Mouse (Mus musculus) embryonic facial prominence, embryonic 13.5 days (tissue): ENCODE results near the gene Med27. TPM values are rescaled to one million over a fixed set of nuclear protein-coding genes. Genes with fewer than 3 reads are reported as not detected.

Experiments
- ATAC-seq: fragments of 200-750 bp; cut with Nextera tagmentation; 2 replicates; pipeline ENCODE4 v1.8.0; 2017; ENCODE audit warnings: low read depth; ENCODE audit not compliant: insufficient number of reproducible peaks, insufficient read depth, low FRiP score, low TSS enrichment
- H3K27ac ChIP-seq: fragments of 300-500 bp; sonication (generic); 2 replicates; pipeline ENCODE4 v1.5.1; 2015; ENCODE audit warnings: moderate library complexity, mild to moderate bottlenecking, inconsistent platforms
- H3K27me3 ChIP-seq: fragments of 300-500 bp; sonication (generic); 2 replicates; pipeline ENCODE4 v1.6.1; 2015; ENCODE audit warnings: mild to moderate bottlenecking, inconsistent platforms
- H3K36me3 ChIP-seq: fragments of 300-500 bp; sonication (generic); 2 replicates; pipeline ENCODE4 v1.6.1; 2015; ENCODE audit warnings: mild to moderate bottlenecking, inconsistent platforms
- H3K4me1 ChIP-seq: fragments of 300-500 bp; sonication (generic); 2 replicates; pipeline ENCODE4 v1.6.1; 2015; ENCODE audit warnings: inconsistent platforms
- H3K4me2 ChIP-seq: fragments of 300-500 bp; sonication (generic); 2 replicates; pipeline ENCODE4 v1.6.1; 2015; ENCODE audit warnings: moderate library complexity, mild to moderate bottlenecking, inconsistent platforms
- H3K4me3 ChIP-seq: fragments of 300-500 bp; sonication (generic); 2 replicates; pipeline ENCODE4 v1.5.1; 2015; ENCODE audit warnings: mild to moderate bottlenecking, inconsistent platforms
- H3K9ac ChIP-seq: fragments of 300-500 bp; sonication (generic); 2 replicates; pipeline ENCODE4 v1.6.1; 2015; ENCODE audit warnings: mild to moderate bottlenecking, inconsistent platforms
- H3K9me3 ChIP-seq: fragments of 300-500 bp; sonication (generic); 2 replicates; pipeline ENCODE4 v1.6.1; 2016; ENCODE audit warnings: inconsistent platforms
- WGBS: fragments of 180-500 bp; shearing (Covaris S2); methylation state at CpG from one replicate; pipeline ENCODE4 v1.1.7; 2015; ENCODE audit warnings: mixed read lengths; 5-methylcytosine and 5-hydroxymethylcytosine counted together
- polyA plus RNA-seq: library from polyadenylated mRNA; unstranded; fragments of >200 nt; fragmentation: Nextera tagmentation; extraction: Ambion mirVana; gene quantifications from 2 replicates; pipeline ENCODE4 v1.2.1, GENCODE M21; 2015

Med27 gene
- polyA plus RNA-seq, 1 experiment from 2014 or later, result 54.0 TPM

DNA sequence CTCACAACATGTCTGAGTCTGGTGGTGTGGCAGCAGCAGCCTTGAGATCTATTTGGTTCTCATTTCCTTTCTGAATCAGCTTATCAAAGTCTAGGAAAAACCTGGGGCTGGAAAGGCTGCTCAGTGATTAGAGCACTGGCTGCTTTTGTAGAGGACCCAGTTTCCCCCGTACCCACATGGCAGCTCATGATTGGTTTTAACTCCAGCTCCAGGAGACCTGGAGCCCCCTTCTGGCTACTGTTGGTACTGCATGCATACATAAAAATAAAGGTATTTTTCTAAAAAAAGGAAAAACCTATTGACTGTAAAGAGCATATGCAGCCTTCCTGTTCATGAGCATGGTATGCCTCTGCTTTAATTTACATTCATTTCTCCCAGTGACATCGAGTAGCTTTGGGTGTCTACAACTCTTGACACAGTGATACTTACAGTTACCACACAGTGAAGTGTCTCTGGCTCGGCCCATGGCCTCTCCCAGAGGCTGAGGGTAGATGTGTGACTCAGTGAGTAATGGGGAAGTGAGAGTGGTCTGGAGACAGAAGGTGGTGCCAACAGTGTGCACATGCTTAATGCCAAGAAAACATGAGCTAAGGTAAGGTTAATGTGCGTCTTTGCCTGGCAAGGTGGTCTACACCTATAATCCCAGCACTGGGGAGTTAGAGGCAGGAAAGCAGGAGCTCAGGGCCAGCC lies 207.5 kb downstream of the Med27 start:
- H3K27ac ChIP-seq, result no peak overlapping the region
- no peaks in the 10 kb centered on the region for H3K9me3 ChIP-seq
- no peaks in the 10 kb centered on the region for H3K27me3 ChIP-seq
- no peaks in the 10 kb centered on the region for H3K4me1 ChIP-seq
- no peak overlapping the region for H3K4me3 ChIP-seq
- no peaks in the 10 kb centered on the region for H3K36me3 ChIP-seq
- no peak for ATAC-seq
- H3K4me2 ChIP-seq, result no peak overlapping the region
- 64% methylated on average over 4 of the region's 4 CpGs for WGBS
- H3K9ac ChIP-seq, result no peak overlapping the region

GRCm38 (mm10) chr2:29558561-29558960 lies 211.9 kb downstream of the Med27 start:
- no peaks in the 10 kb centered on the region for H3K9me3 ChIP-seq
- H3K36me3 ChIP-seq, result no peaks in the 10 kb centered on the region
- no peak overlapping the region for H3K4me2 ChIP-seq
- H3K27me3 ChIP-seq, result no peaks in the 10 kb centered on the region
- 86% methylated on average over 6 of the region's 6 CpGs for WGBS
- ATAC-seq, result no peak
- H3K4me3 ChIP-seq, result no peak overlapping the region
- no peak overlapping the region for H3K27ac ChIP-seq
- no peak overlapping the region for H3K9ac ChIP-seq
- no peaks in the 10 kb centered on the region for H3K4me1 ChIP-seq

DNA sequence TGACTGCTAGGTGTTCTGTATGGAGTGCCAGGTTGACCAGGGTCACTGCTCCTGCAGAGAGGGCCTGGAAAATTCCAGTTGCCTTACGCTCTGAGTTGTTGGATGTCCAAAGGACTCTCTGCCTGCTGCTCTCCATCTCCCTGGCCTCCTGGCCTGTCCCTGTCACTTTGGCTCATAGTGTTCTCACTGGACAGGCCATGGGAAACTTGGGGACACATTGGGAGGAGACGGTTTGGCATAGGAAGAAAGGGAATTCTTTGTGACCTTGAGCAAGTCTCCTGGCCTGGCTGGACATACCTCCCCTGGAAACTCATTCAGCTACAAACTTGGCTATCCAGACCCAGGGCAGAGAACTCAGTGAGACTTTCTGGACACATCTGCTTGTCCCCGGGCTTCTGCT lies 213.3 kb downstream of the Med27 start:
- Histone ChIP-seq H3K27ac (no peak overlapping the region), H3K9ac (no peak overlapping the region), H3K27me3 (no peaks in the 10 kb centered on the region), H3K4me2 (no peak overlapping the region), H3K4me1 (no peaks in the 10 kb centered on the region), H3K9me3 (no peaks in the 10 kb centered on the region), H3K4me3 (no peak overlapping the region), H3K36me3 (no peaks in the 10 kb centered on the region)
- ATAC-seq, result no peak
- 76% methylated on average over 3 of the region's 3 CpGs for WGBS

DNA sequence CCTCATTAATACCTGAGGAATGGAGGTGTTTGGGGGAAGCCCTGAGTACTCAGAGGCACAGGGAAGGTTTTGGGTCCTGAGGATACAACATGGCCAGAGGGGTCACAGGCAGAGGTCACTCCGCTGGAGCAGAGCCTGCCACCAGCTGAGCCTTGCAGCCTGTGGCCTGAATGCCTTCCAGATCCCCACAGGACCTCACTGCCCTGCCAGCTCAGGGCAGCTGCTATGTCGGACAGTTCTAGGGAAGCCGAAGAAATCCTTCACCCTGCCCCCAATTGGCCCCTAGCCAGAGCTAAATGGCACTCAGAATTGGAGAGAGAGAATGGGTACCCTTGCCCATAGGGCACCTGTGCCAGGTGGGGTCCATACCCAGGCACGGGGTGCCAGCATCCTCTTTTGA lies 214.8 kb downstream of the Med27 start:
- no peaks in the 10 kb centered on the region for H3K9me3 ChIP-seq
- no peak for ATAC-seq

DNA sequence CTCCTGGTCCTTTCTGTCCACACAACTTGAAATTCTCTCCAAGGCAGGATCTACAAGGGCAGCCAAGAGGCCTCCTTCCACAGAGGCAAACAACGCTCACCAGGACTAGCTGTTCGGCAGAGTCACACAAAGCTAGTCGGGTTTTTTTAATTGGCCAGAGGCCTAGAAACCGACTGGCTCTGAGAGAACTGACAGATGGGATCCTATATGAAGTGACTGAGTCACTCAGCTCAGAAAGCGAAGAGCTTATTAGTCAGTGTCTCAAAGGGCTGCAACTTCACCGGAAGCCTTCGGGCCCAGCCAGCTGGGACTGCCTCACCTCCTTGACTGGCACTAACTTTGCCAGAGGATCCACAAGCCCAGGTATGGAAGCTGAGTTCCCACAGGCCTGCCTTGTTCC lies 217.4 kb downstream of the Med27 start:
- Histone ChIP-seq H3K4me3 (no peak overlapping the region), H3K27me3 (peaks cover 3% of the 10 kb centered on the region; the same call in 1 of the 2 replicates), H3K27ac (no peak overlapping the region), H3K36me3 (no peaks in the 10 kb centered on the region), H3K4me1 (peaks cover 11% of the 10 kb centered on the region), H3K9me3 (no peaks in the 10 kb centered on the region), H3K9ac (no peak overlapping the region), H3K4me2 (no peak overlapping the region)
- 61% methylated on average over 7 of the region's 7 CpGs for WGBS
- ATAC-seq, result no peak

More for the DNA sequence above, 214.8 kb downstream of the Med27 start:
- no peak overlapping the region for H3K4me3 ChIP-seq
- 60% methylated on average over 4 of the region's 4 CpGs for WGBS
- no peak overlapping the region for H3K4me2 ChIP-seq
- H3K36me3 ChIP-seq, result no peaks in the 10 kb centered on the region
- peaks cover 11% of the 10 kb centered on the region for H3K4me1 ChIP-seq
- H3K9ac ChIP-seq, result no peak overlapping the region
- no peak overlapping the region for H3K27ac ChIP-seq
- peaks cover 3% of the 10 kb centered on the region; the same call in 1 of the 2 replicates for H3K27me3 ChIP-seq

DNA sequence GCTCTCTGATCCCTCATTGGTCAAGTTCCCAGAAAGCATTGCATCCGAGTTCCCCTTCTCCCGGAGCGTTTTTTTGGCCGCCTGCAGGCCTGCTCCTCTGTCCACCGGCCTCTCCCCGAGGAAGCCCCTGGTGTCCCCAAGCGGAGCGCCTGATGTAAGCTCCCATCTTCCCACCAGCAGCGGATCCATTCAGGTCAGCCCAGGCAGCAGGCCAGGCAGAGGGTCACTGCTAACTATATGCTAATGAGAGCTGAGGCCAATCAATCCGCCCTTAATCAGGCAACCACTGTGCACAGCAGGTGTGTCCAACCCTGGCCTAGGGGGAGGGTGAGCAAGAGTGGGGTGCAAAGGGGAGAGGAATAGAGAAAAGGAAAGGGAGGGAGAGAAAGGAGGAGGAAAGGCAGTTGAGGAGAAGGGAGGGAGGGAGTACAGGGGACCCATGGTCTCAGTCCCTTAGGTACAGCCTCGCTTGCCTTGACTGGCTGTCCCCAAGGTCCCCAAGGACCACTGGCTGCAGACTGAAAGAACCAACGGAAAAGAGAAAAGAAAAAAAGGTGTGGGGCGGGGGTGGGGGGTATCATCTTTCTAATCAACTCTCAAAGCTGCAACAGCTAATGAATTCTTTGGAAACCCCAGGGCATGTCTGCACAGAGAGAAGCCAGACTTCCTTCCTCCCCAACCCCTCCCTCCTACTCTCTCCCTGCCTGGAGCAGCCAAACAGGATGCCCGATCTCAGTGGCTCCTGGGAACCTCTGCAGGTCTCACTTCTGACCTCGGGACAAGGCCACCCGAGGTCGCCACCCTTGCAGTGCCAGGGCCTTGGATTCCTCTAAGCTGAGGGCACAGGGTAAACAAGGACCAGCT lies 219.2 kb downstream of the Med27 start:
- WGBS, result 5% methylated on average over 17 of the region's 17 CpGs
- H3K9ac ChIP-seq, result no peak overlapping the region
- no peaks in the 10 kb centered on the region for H3K9me3 ChIP-seq
- ATAC-seq, result no peak
- no peak overlapping the region for H3K27ac ChIP-seq
- peaks cover 11% of the 10 kb centered on the region for H3K4me1 ChIP-seq
- H3K4me2 ChIP-seq, result no peak overlapping the region
- H3K36me3 ChIP-seq, result no peaks in the 10 kb centered on the region
- H3K4me3 ChIP-seq, result no peak overlapping the region
- peaks cover 3% of the 10 kb centered on the region; the same call in 1 of the 2 replicates for H3K27me3 ChIP-seq

- Histone ChIP-seq H3K27me3 (no peaks in the 10 kb centered on the region), H3K9me3 (no peaks in the 10 kb centered on the region), H3K4me3 (no peak overlapping the region), H3K27ac (no peak overlapping the region), H3K9ac (no peak overlapping the region), H3K4me1 (no peaks in the 10 kb centered on the region), H3K36me3 (no peaks in the 10 kb centered on the region), H3K4me2 (no peak overlapping the region)
- ATAC-seq, result no peak
- WGBS, result 55% methylated on average over 9 of the region's 9 CpGs
These were observed 225.5 kb downstream of the Med27 start for GRCm38 (mm10) chr2:29571921-29572700.

GRCm38 (mm10) chr2:29572811-29573427 lies 226.3 kb downstream of the Med27 start:
- no peak overlapping the region for H3K4me2 ChIP-seq
- no peak overlapping the region for H3K27ac ChIP-seq
- H3K36me3 ChIP-seq, result no peaks in the 10 kb centered on the region
- H3K4me1 ChIP-seq, result no peaks in the 10 kb centered on the region
- 31% methylated on average over 5 of the region's 5 CpGs for WGBS
- H3K27me3 ChIP-seq, result no peaks in the 10 kb centered on the region
- ATAC-seq, result no peak
- H3K9ac ChIP-seq, result no peak overlapping the region
- H3K9me3 ChIP-seq, result no peaks in the 10 kb centered on the region
- H3K4me3 ChIP-seq, result no peak overlapping the region

DNA sequence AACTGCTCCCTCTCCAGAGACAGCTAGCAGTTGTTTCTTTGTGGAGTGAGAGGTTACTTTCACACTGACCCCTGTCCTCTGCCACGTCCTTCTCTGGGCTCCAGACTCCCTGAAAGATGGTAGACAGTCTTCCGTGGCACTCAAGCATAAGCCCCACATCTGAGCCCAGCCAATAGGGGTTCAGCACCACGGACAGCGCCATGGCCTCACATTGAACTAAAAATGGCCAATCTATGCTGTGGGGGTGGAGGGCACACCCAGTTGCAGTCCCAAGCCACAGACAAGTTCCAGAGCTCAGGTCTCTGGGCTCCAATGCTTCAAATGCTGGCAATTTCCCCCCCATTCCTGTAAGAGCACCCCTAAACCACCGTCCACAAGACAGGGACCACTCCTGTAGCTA lies 227.0 kb downstream of the Med27 start:
- Histone ChIP-seq H3K4me2 (no peak overlapping the region), H3K27ac (no peak overlapping the region), H3K27me3 (no peaks in the 10 kb centered on the region), H3K9me3 (no peaks in the 10 kb centered on the region), H3K4me3 (no peak overlapping the region), H3K9ac (no peak overlapping the region), H3K4me1 (no peaks in the 10 kb centered on the region), H3K36me3 (no peaks in the 10 kb centered on the region)
- WGBS, result 5% methylated on average over 5 of the region's 5 CpGs
- no peak for ATAC-seq

- ATAC-seq, result no peak
- no peaks in the 10 kb centered on the region for H3K36me3 ChIP-seq
- WGBS, result 13% methylated on average over 11 of the region's 11 CpGs
- H3K9ac ChIP-seq, result no peak overlapping the region
- H3K4me2 ChIP-seq, result no peak overlapping the region
- H3K27ac ChIP-seq, result no peak overlapping the region
- no peaks in the 10 kb centered on the region for H3K27me3 ChIP-seq
- no peaks in the 10 kb centered on the region for H3K4me1 ChIP-seq
- no peak overlapping the region for H3K4me3 ChIP-seq
- no peaks in the 10 kb centered on the region for H3K9me3 ChIP-seq
These were observed 227.6 kb downstream of the Med27 start for GRCm38 (mm10) chr2:29574187-29574586.
